Mouse (Mus musculus) left cerebral cortex, adult 2 months (tissue): ENCODE measurements at regions not wholly inside any gene's neighbourhood (a gene's known extent, or its start where the extent isn't known, plus 50 kb on each side); places are given as distances from the start of the nearest gene placed in this dataset.
A peak's percentile ranks its signal among the peaks of the same experiment; 100 is the strongest.

ENCODE experiments used
- DNase-seq, 2 experiments: peaks; one replicate each; pipeline ENCODE4 v3.0.0; 2021 to 2022; ENCODE audit warnings: low spot score in 2 of 2, mixed read lengths in 1 of 2; ENCODE audit errors: extremely low spot score in 1 of 2
- H3K27ac ChIP-seq: fragments of 200-600 bp; 2 replicates; pipeline ENCODE4 v1.8.1; 2022
- H3K4me3 ChIP-seq: fragments of 200-600 bp; 2 replicates; pipeline ENCODE4 v1.8.1; 2022
- CTCF ChIP-seq: fragments of 200-600 bp; IDR thresholded peaks from 2 replicates; pipeline ENCODE4 v1.8.1; 2022; ENCODE audit warnings: antibody characterized with exemption, mild to moderate bottlenecking, moderate library complexity
- intact Hi-C: fragments of 180-260 bp; cut with DNase I; formaldehyde crosslinking; loops from one replicate; pipeline ENCODE4 v1.15.1; 2025

GRCm38 (mm10) chr1:69367531-69367930, 259.7 kb upstream of the Erbb4 start:
- no peak for TF ChIP-seq CTCF
- intact Hi-C loops = no loop called here
- Histone ChIP-seq H3K4me3 (no peak overlapping the region), H3K27ac (no peak overlapping the region)
- no peak for DNase-seq

GRCm38 (mm10) chr1:69364069-69364468, 256.2 kb upstream of the Erbb4 start:
- no peak for DNase-seq
- TF ChIP-seq CTCF = no peak
- H3K27ac ChIP-seq = no peak overlapping the region
- no peak overlapping the region for H3K4me3 ChIP-seq
- intact Hi-C loops = no loop called here

- DNase-seq = no peak
- Histone ChIP-seq H3K27ac (no peak overlapping the region), H3K4me3 (no peak overlapping the region)
- TF ChIP-seq CTCF = no peak
- intact Hi-C loops = no loop called here
These were observed 249.7 kb upstream of the Erbb4 start for GRCm38 (mm10) chr1:69357548-69357947.

GRCm38 (mm10) chr1:69350417-69350816, 242.6 kb upstream of the Erbb4 start:
- no peak overlapping the region for H3K27ac ChIP-seq
- DNase-seq = no peak
- H3K4me3 ChIP-seq = no peak overlapping the region
- TF ChIP-seq CTCF = no peak
- intact Hi-C loops = no loop called here

GRCm38 (mm10) chr1:69349826-69350225, 242.0 kb upstream of the Erbb4 start:
- no peak overlapping the region for H3K4me3 ChIP-seq
- intact Hi-C loops = no loop called here
- TF ChIP-seq CTCF = no peak
- no peak for DNase-seq
- no peak overlapping the region for H3K27ac ChIP-seq

- no peak for DNase-seq
- no peak overlapping the region for H3K4me3 ChIP-seq
- H3K27ac ChIP-seq = no peak overlapping the region
- intact Hi-C loops = no loop called here
- TF ChIP-seq CTCF = no peak
These were observed 234.2 kb upstream of the Erbb4 start for GRCm38 (mm10) chr1:69342100-69342499.

- no peak overlapping the region for H3K27ac ChIP-seq
- intact Hi-C loops = no loop called here
- TF ChIP-seq CTCF = no peak
- no peak overlapping the region for H3K4me3 ChIP-seq
- DNase-seq = no peak
These were observed 232.6 kb upstream of the Erbb4 start for GRCm38 (mm10) chr1:69340481-69340880.

- peak in 1 of 2 experiments; percentile 11 for DNase-seq
- no peak overlapping the region; the same call in 1 of the 2 replicates for H3K4me3 ChIP-seq
- TF ChIP-seq CTCF = peak; percentile 65
- intact Hi-C loops = loop anchor here (1.0 kb wide), 1 partner anchor 358 kb away; no protein-coding TSS in a partner anchor
- H3K27ac ChIP-seq = no peak overlapping the region
These were observed 223.8 kb upstream of the Erbb4 start for GRCm38 (mm10) chr1:69331418-69332254.

GRCm38 (mm10) chr1:69329399-69329798, 221.5 kb upstream of the Erbb4 start:
- H3K27ac ChIP-seq = no peak overlapping the region
- no peak for TF ChIP-seq CTCF
- DNase-seq = no peak
- H3K4me3 ChIP-seq = no peak overlapping the region
- intact Hi-C loops = no loop called here

- DNase-seq = no peak
These were observed 218.9 kb upstream of the Erbb4 start for GRCm38 (mm10) chr1:69326711-69327110.

GRCm38 (mm10) chr1:69319526-69319925, 211.7 kb upstream of the Erbb4 start:
- Histone ChIP-seq H3K27ac (no peak overlapping the region), H3K4me3 (no peak overlapping the region)
- no peak for TF ChIP-seq CTCF
- DNase-seq = no peak
- intact Hi-C loops = no loop called here

More at GRCm38 (mm10) chr1:69326711-69327110, 218.9 kb upstream of the Erbb4 start:
- no peak for TF ChIP-seq CTCF
- Histone ChIP-seq H3K4me3 (no peak overlapping the region), H3K27ac (no peak overlapping the region)
- intact Hi-C loops = no loop called here

- no peak overlapping the region for H3K4me3 ChIP-seq
- no peak for TF ChIP-seq CTCF
- no peak overlapping the region for H3K27ac ChIP-seq
- intact Hi-C loops = no loop called here
- no peak for DNase-seq
These were observed 189.0 kb upstream of the Erbb4 start for GRCm38 (mm10) chr1:69296816-69297215.

GRCm38 (mm10) chr1:69291329-69291728, 183.5 kb upstream of the Erbb4 start:
- DNase-seq = no peak
- H3K27ac ChIP-seq = no peak overlapping the region
- no peak overlapping the region for H3K4me3 ChIP-seq
- TF ChIP-seq CTCF = no peak
- intact Hi-C loops = no loop called here
